Mouse (Mus musculus) C2C12 (cell line): ENCODE results near the gene Gpatch1. TPM values are rescaled to one million over a fixed set of nuclear protein-coding genes. Genes with fewer than 3 reads are reported as not detected.
"Not testable (repeated sequence)": the region's sequence is repeated elsewhere in the genome, so short reads cannot be mapped to it uniquely, and the experiment has no call there.

ENCODE experiments used
- H3K27me3 ChIP-seq: one replicate; pipeline ENCODE4 v1.6.1; 2011; ENCODE audit not compliant: control insufficient read depth, insufficient read depth, insufficient read length
- H3K36me3 ChIP-seq: one replicate; pipeline ENCODE4 v1.6.1; 2011; ENCODE audit not compliant: control insufficient read depth, insufficient read depth
- H3K4me3 ChIP-seq: one replicate; pipeline ENCODE4 v1.5.1; 2011; ENCODE audit warnings: mild to moderate bottlenecking, control low read depth; ENCODE audit not compliant: poor library complexity, insufficient read depth, severe bottlenecking
- H3K79me2 ChIP-seq: one replicate; pipeline ENCODE4 v1.6.1; 2011; ENCODE audit not compliant: control insufficient read depth, insufficient read depth
- H3K79me3 ChIP-seq: one replicate; pipeline ENCODE4 v1.6.1; 2011; ENCODE audit warnings: low read depth, control low read depth
- H3ac ChIP-seq: one replicate; pipeline ENCODE3; 2011; ENCODE audit warnings: low read depth; ENCODE audit not compliant: control insufficient read depth, insufficient read length
- CEBPB ChIP-seq: IDR thresholded peaks from one replicate; pipeline ENCODE4 v1.6.1; 2011; ENCODE audit warnings: low read depth, mild to moderate bottlenecking, control low read depth, moderate library complexity
- CTCF ChIP-seq: IDR thresholded peaks from one replicate; pipeline ENCODE4 v1.5.1; 2011; ENCODE audit not compliant: control insufficient read depth, insufficient read depth, insufficient read length
- FOSL1 ChIP-seq: IDR thresholded peaks from one replicate; pipeline ENCODE4 v1.8.0; 2011; ENCODE audit warnings: mild to moderate bottlenecking, low read length; ENCODE audit not compliant: poor library complexity, insufficient read depth, severe bottlenecking
- MAX ChIP-seq: IDR thresholded peaks from one replicate; pipeline ENCODE4 v1.6.1; 2011; ENCODE audit warnings: mild to moderate bottlenecking, control low read depth
- MYOD1 ChIP-seq: IDR thresholded peaks from one replicate; pipeline ENCODE4 v1.6.1; 2011; ENCODE audit warnings: low read depth; ENCODE audit not compliant: control insufficient read depth, insufficient read length
- MYOG ChIP-seq: IDR thresholded peaks from one replicate; pipeline ENCODE4 v1.6.1; 2011; ENCODE audit not compliant: control insufficient read depth, insufficient read length; ENCODE audit errors: extremely low read depth
- USF1 ChIP-seq: IDR thresholded peaks from one replicate; pipeline ENCODE4 v1.6.1; 2011; ENCODE audit warnings: low read depth, mild to moderate bottlenecking, control low read depth, moderate library complexity
- polyA plus RNA-seq: library from polyadenylated mRNA; unstranded; fragments of >200 nt; fragmentation: generic; extraction: Trizol; gene quantifications from one replicate; pipeline ENCODE4 v1.2.1, GENCODE M21; 2012; ENCODE audit warnings: missing spikeins

Gene Gpatch1
- polyA plus RNA-seq, 1 experiment = 6.0 TPM

DNA sequence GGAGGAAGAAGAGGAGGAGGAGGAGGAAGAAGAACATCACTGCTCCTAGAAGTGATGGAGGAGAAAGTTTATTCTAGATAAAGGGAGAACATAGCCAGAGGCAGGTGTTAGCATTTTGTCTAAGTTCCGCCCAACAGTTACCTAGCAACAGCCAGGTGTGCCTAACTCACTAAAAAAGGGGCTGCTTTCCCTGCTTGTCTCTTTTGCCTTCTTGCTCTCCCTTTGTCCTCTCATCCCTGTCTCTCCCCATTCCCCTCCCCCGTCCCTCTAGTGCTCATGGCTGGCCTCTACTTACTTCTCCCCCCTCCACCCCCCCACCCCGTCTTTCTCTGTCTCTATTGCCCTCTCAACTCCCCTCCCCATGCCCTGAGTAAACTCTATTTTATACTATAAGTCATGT lies 3.9 kb upstream of the Gpatch1 start:
- Histone ChIP-seq H3ac (no peak overlapping the region), H3K27me3 (no peaks in the 10 kb centered on the region), H3K36me3 (no peaks in the 10 kb centered on the region), H3K4me3 (no peak overlapping the region), H3K79me2 (peaks cover 11% of the 10 kb centered on the region), H3K79me3 (peaks cover under 1% of the 10 kb centered on the region)
- no peak for TF ChIP-seq MYOG
- no peak for TF ChIP-seq MAX
- no peak for TF ChIP-seq FOSL1
- no peak for TF ChIP-seq USF1

GRCm38 (mm10) chr7:35319755-35320154 lies 1.5 kb upstream of the Gpatch1 start:
- no peak overlapping the region for H3ac ChIP-seq
- no peaks in the 10 kb centered on the region for H3K36me3 ChIP-seq
- H3K4me3 ChIP-seq = no peak overlapping the region
- peaks cover 4% of the 10 kb centered on the region for H3K79me3 ChIP-seq
- H3K27me3 ChIP-seq = no peaks in the 10 kb centered on the region
- TF ChIP-seq MYOG (no peak), USF1 (no peak), CEBPB (no peak), FOSL1 (no peak), CTCF (no peak), MYOD1 (no peak), MAX (no peak)
- peaks cover 19% of the 10 kb centered on the region for H3K79me2 ChIP-seq

DNA sequence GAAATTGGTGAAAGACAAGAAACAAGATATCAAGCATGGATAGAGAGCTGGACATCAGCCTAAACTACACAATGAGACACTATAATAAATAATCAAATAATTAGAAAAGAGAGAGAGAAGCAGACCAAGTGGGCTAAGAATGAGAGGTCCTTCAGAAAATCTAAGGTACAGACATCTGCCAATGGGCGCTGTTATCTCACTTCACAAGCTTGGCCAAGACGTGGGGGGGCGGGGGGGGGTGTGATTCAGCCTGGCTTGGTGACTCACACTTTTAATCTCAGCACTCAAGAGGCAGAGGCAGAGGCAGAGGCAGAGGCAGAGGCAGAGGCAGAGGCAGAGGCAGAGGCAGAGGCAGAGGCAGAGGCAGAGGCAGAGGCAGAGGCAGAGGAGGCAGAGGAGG lies 981 bp upstream of the Gpatch1 start:
- not testable (repeated sequence) for H3ac ChIP-seq, H3K36me3 ChIP-seq, H3K79me3 ChIP-seq, H3K27me3 ChIP-seq, H3K4me3 ChIP-seq
- peaks cover 19% of the 10 kb centered on the region for H3K79me2 ChIP-seq

- Histone ChIP-seq H3K36me3 (peaks cover 3% of the 10 kb centered on the region), H3K79me3 (peaks cover 4% of the 10 kb centered on the region), H3K27me3 (no peaks in the 10 kb centered on the region), H3K79me2 (peaks cover 19% of the 10 kb centered on the region), H3ac (no peak overlapping the region), H3K4me3 (no peak overlapping the region)
- no peak for TF ChIP-seq CEBPB
- no peak for TF ChIP-seq MAX
- TF ChIP-seq FOSL1 = no peak
- TF ChIP-seq CTCF = no peak
- TF ChIP-seq USF1 = no peak
- no peak for TF ChIP-seq MYOG
- TF ChIP-seq MYOD1 = no peak
These were observed 4.1 kb downstream of the Gpatch1 start for GRCm38 (mm10) chr7:35314156-35314555.

GRCm38 (mm10) chr7:35311214-35311613 lies 7.0 kb downstream of the Gpatch1 start:
- Histone ChIP-seq H3ac (no peak overlapping the region), H3K4me3 (no peak overlapping the region), H3K79me2 (no peaks in the 10 kb centered on the region), H3K79me3 (no peaks in the 10 kb centered on the region), H3K36me3 (peaks cover 10% of the 10 kb centered on the region), H3K27me3 (no peaks in the 10 kb centered on the region)
- no peak for TF ChIP-seq FOSL1

- Histone ChIP-seq H3K79me2 (no peaks in the 10 kb centered on the region), H3K36me3 (peaks cover 11% of the 10 kb centered on the region), H3K79me3 (no peaks in the 10 kb centered on the region), H3ac (no peak overlapping the region), H3K27me3 (no peaks in the 10 kb centered on the region), H3K4me3 (no peak overlapping the region)
- no peak for TF ChIP-seq MYOG
- TF ChIP-seq MAX = no peak
These were observed 17.4 kb downstream of the Gpatch1 start for GRCm38 (mm10) chr7:35300792-35301191.

GRCm38 (mm10) chr7:35299656-35300055 lies 18.6 kb downstream of the Gpatch1 start:
- H3K27me3 ChIP-seq = no peaks in the 10 kb centered on the region
- H3K79me3 ChIP-seq = no peaks in the 10 kb centered on the region
- peaks cover 16% of the 10 kb centered on the region for H3K36me3 ChIP-seq

More at GRCm38 (mm10) chr7:35299656-35300055, 18.6 kb downstream of the Gpatch1 start:
- H3K4me3 ChIP-seq = no peak overlapping the region
- H3ac ChIP-seq = no peak overlapping the region
- no peaks in the 10 kb centered on the region for H3K79me2 ChIP-seq
- no peak for TF ChIP-seq MAX
- TF ChIP-seq USF1 = no peak
- TF ChIP-seq CTCF = no peak
- TF ChIP-seq CEBPB = no peak
- TF ChIP-seq FOSL1 = no peak
- no peak for TF ChIP-seq MYOD1
- no peak for TF ChIP-seq MYOG
